Mouse (Mus musculus) heart, embryonic 16.5 days (tissue): Measurements from ENCODE around the gene Arfgef2. TPM values are rescaled to one million over a fixed set of nuclear protein-coding genes. Genes with fewer than 3 reads are reported as not detected.

Source experiments
- ATAC-seq: fragments of 200-750 bp; cut with Nextera tagmentation; replicated peaks from 2 replicates; pipeline ENCODE4 v1.8.0; 2017; ENCODE audit warnings: moderate number of reproducible peaks; ENCODE audit not compliant: insufficient read depth, low FRiP score; ENCODE audit errors: extremely low read depth
- H3K27ac ChIP-seq: fragments of 300-500 bp; sonication (generic); 2 replicates; pipeline ENCODE4 v1.5.1; 2014; ENCODE audit warnings: mild to moderate bottlenecking, low read length, control low read depth, moderate library complexity
- H3K27me3 ChIP-seq: fragments of 300-500 bp; sonication (generic); 2 replicates; pipeline ENCODE4 v1.6.1; 2014; ENCODE audit warnings: low read length, mixed read lengths; ENCODE audit not compliant: control insufficient read depth, insufficient read depth
- H3K36me3 ChIP-seq: fragments of 300-500 bp; sonication (generic); 2 replicates; pipeline ENCODE4 v1.6.1; 2014; ENCODE audit not compliant: control insufficient read depth, insufficient read depth
- H3K4me1 ChIP-seq: fragments of 300-500 bp; sonication (generic); 2 replicates; pipeline ENCODE4 v1.6.1; 2014; ENCODE audit warnings: low read length, mixed read lengths; ENCODE audit not compliant: control insufficient read depth, insufficient read depth
- H3K4me2 ChIP-seq: fragments of 300-500 bp; sonication (generic); 2 replicates; pipeline ENCODE4 v1.6.1; 2014; ENCODE audit warnings: low read depth, mild to moderate bottlenecking, control low read depth, low read length
- H3K4me3 ChIP-seq: fragments of 300-500 bp; sonication (generic); 2 replicates; pipeline ENCODE4 v1.5.1; 2014; ENCODE audit warnings: mild to moderate bottlenecking, control low read depth, low read length
- H3K9ac ChIP-seq: fragments of 300-500 bp; sonication (generic); 2 replicates; pipeline ENCODE4 v1.6.1; 2014; ENCODE audit warnings: low read length, control low read depth
- H3K9me3 ChIP-seq: fragments of 300-500 bp; sonication (generic); replicated peaks from 2 replicates; pipeline ENCODE4 v1.6.1; 2016; ENCODE audit warnings: low read length; ENCODE audit not compliant: control insufficient read depth
- WGBS: fragments of 180-500 bp; shearing (Covaris S2); extraction: QIAGEN DNeasy Blood & Tissue Kit; methylation state at CpG from one replicate; pipeline ENCODE4 v1.1.7; 2014; 5-methylcytosine and 5-hydroxymethylcytosine counted together
- polyA plus RNA-seq: library from polyadenylated mRNA; unstranded; fragments of >200 nt; fragmentation: Nextera tagmentation; extraction: Ambion mirVana; gene quantifications from 2 replicates; pipeline ENCODE4 v1.2.1, GENCODE M21; 2015

The Arfgef2 gene
- polyA plus RNA-seq, 1 experiment from 2014 or later = 6.2 TPM

DNA sequence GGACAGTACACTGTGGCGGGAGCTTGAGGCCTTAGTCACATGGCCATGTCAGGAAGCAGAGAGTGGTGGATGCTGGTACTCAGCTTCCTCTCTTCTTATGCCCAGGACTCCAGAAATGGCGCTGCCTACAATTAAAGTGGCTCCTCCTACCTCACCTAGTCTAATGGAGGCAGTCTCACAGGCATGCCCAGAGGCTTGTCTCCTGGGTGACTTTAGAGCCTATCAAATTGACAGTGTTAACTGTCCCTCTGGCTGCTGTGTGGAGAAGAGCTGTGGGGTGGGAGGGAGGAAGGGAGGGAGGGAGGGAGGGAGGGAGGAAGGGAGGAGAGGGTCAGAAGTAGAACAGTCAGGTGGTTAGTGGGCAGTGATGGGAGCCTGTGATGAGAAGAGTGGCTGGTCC lies 15.5 kb downstream of the Arfgef2 start:
- H3K9me3 ChIP-seq = no peaks in the 10 kb centered on the region
- ATAC-seq = peak; percentile 23; the same call in 1 of the 2 replicates
- H3K27me3 ChIP-seq = no peaks in the 10 kb centered on the region
- no peak overlapping the region for H3K4me2 ChIP-seq
- WGBS = 34% methylated on average over 2 of the region's 2 CpGs
- H3K4me3 ChIP-seq = no peak overlapping the region
- H3K36me3 ChIP-seq = peaks cover 4% of the 10 kb centered on the region
- H3K9ac ChIP-seq = no peak overlapping the region
- H3K4me1 ChIP-seq = peaks cover 39% of the 10 kb centered on the region
- H3K27ac ChIP-seq = no peak overlapping the region

DNA sequence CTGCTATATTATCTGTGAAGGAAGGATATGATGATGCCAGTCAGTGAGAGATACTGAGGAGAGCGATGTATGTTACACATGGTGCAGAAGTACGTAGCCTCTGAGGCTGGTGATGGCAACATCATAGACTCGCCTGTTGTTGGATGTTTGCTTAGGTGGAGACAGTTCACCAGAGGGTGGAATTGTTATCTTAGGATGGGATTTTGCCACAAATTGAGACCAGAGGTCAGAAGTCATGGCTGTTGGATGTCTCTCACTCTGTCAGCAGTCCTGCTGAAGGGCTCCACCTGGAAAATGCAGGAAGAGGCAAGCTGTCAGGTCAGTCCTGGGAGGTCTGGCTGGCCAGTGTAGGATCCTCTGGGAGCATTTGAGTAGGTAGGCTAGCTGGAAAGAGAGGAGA lies 16.0 kb downstream of the Arfgef2 start:
- Histone ChIP-seq H3K4me2 (no peak overlapping the region), H3K27ac (no peak overlapping the region), H3K36me3 (peaks cover 4% of the 10 kb centered on the region), H3K9ac (no peak overlapping the region), H3K4me3 (no peak overlapping the region), H3K4me1 (peaks cover 39% of the 10 kb centered on the region), H3K27me3 (no peaks in the 10 kb centered on the region), H3K9me3 (no peaks in the 10 kb centered on the region)
- 79% methylated on average over 3 of the region's 3 CpGs for WGBS
- no peak for ATAC-seq

DNA sequence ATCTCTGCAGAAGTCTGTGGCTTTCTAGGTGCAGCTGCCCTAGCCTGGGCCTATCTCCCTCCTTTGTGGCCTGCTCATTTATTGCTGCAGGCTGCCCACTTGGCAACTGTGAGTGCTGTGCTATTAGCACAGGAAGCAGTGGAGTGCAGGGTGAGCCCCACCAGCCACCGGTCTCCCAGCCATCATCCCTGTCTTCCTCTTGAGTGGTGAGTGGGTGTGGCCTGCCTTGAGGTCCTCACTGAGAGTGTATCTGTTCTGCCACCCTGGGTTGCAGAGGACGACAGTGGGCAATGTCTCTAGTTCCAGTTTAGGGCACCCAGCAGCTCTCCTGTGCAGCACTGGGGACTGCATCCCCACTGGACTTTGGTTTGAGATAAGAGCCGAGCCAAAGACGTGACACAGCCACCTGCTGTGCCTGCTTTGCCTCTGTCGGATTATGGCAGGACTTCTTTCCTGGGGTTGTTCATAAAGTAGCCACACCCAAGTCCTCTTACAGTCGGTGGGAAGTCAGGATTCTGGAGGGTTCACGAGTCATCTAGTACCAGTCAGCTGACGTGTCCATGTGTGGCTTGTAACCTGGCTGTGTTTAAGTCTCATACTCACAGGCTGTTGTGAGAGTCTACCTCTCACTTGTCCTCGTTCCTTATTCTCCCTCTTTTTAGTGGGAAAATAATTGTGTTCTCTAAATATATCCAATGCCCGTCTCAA lies 16.9 kb downstream of the Arfgef2 start:
- H3K4me3 ChIP-seq = no peak overlapping the region
- H3K4me2 ChIP-seq = no peak overlapping the region
- H3K36me3 ChIP-seq = peaks cover 3% of the 10 kb centered on the region
- no peaks in the 10 kb centered on the region for H3K9me3 ChIP-seq
- H3K27ac ChIP-seq = peak overlapping the region; percentile 30
- no peaks in the 10 kb centered on the region for H3K27me3 ChIP-seq
- H3K4me1 ChIP-seq = peaks cover 39% of the 10 kb centered on the region
- 37% methylated on average over 10 of the region's 10 CpGs for WGBS
- H3K9ac ChIP-seq = no peak overlapping the region; the same call in 1 of the 2 replicates
- ATAC-seq = no peak

DNA sequence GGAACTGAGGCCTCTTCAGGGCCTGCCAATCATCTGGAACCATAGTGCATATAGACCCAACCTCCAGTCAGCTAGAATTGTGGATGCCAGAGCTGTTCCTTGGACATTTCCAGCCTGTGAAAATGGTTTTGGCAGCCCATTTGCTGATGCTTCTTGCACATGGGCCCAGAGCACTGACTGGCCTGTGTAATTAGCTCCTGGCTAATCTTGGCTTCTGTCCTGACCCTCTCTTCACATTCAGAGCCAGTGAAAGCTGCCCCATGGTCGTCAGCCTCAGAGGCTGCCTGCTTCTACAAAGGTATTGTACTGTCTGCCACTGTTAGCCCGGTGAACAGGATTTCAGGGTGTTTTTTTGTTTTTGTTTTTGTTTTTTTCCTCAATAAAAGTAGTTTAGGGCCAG lies 17.5 kb downstream of the Arfgef2 start:
- no peak overlapping the region for H3K27ac ChIP-seq
- no peak overlapping the region for H3K4me3 ChIP-seq
- peaks cover 39% of the 10 kb centered on the region for H3K4me1 ChIP-seq
- no peak overlapping the region for H3K4me2 ChIP-seq
- 66% methylated on average over 2 of the region's 2 CpGs for WGBS
- no peaks in the 10 kb centered on the region for H3K9me3 ChIP-seq
- no peaks in the 10 kb centered on the region for H3K27me3 ChIP-seq
- no peak for ATAC-seq
- no peak overlapping the region for H3K9ac ChIP-seq
- H3K36me3 ChIP-seq = no peaks in the 10 kb centered on the region

DNA sequence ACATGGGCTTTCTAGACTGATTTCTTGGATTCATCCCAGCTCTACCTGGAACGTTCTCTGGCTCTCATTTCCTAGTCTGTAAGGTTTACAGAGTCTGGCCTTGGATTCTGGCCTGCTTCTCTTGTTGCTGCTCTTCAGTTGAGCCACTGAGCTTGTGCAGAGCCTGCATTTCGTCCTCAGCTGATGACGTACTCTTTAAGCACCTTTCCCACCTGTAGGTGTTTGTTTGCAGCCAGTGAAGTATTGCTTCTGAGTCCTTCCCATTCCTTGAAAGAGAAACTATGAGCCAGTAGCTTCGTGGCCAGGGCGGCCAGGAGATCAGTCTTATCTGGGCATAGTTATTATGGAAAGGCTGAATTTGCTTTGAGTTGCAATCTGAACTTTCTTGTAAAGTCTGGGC lies 19.0 kb downstream of the Arfgef2 start:
- 79% methylated on average over 5 of the region's 5 CpGs for WGBS
- no peaks in the 10 kb centered on the region for H3K27me3 ChIP-seq
- no peaks in the 10 kb centered on the region for H3K9me3 ChIP-seq
- no peak overlapping the region for H3K4me2 ChIP-seq
- no peak overlapping the region; the same call in 1 of the 2 replicates for H3K27ac ChIP-seq
- H3K4me3 ChIP-seq = no peak overlapping the region
- peaks cover 37% of the 10 kb centered on the region for H3K4me1 ChIP-seq
- H3K9ac ChIP-seq = no peak overlapping the region
- H3K36me3 ChIP-seq = no peaks in the 10 kb centered on the region
- ATAC-seq = no peak

DNA sequence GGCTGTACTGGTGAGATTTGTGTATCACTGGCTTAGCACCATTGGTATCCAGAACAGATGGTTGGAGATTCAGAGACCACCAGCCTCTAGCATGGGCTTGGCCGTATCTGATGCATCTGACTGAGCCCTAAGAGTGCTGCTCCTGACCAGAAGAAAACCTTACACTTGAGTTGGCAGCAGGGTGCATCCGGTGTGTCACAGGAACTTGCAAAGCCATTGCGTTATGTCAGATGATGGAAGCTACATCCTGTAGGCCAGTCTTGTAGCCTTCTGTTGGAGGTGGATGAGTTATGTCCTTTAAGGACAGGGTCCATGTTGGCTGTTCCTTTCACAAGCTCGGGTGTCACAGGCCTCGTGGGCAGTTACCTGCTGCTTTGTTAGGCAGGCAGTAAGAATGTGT lies 19.6 kb downstream of the Arfgef2 start:
- H3K9me3 ChIP-seq = no peaks in the 10 kb centered on the region
- no peak overlapping the region for H3K4me3 ChIP-seq
- peaks cover 31% of the 10 kb centered on the region for H3K4me1 ChIP-seq
- no peak for ATAC-seq
- H3K27me3 ChIP-seq = no peaks in the 10 kb centered on the region
- H3K36me3 ChIP-seq = no peaks in the 10 kb centered on the region
- H3K27ac ChIP-seq = no peak overlapping the region
- 89% methylated on average over 5 of the region's 5 CpGs for WGBS
- no peak overlapping the region for H3K4me2 ChIP-seq
- H3K9ac ChIP-seq = no peak overlapping the region

DNA sequence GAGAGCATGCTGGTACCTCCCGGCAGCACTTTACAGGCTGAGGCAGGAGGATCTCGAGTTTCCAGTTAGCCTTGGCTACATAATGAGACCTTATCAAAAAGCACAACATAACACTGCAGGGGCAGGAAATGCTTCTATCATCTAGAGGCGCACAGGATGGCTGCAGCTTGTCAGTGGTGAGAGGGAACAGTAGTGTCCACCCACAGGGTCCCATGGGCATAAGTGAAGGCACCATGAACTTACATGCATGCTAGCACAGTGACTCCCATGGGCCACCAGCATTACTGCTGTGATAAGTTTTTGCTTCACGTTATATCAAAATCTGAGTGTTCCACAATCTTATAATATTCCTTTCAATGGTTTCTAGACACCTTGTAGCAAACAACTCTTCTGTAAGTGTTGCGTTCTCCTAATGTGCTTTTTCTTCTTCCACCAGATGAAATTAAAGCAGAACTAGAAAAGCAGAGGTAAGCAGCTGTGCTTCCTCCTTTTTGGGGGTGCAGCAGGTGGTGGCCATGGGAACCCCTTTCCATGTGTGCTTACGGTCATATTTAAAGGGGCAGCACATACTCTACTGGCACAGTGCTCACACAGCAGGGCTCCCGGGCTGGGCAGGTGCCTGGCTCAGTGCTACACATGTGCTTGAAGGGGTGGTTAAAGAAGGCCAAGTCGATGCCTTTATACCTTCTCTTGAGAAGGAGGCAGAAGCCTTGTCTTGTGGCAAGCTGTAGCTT lies 21.3 kb downstream of the Arfgef2 start:
- H3K4me3 ChIP-seq = no peak overlapping the region
- no peaks in the 10 kb centered on the region for H3K27me3 ChIP-seq
- H3K9ac ChIP-seq = no peak overlapping the region
- H3K9me3 ChIP-seq = no peaks in the 10 kb centered on the region
- H3K27ac ChIP-seq = no peak overlapping the region
- ATAC-seq = no peak
- no peaks in the 10 kb centered on the region for H3K36me3 ChIP-seq
- peaks cover 14% of the 10 kb centered on the region for H3K4me1 ChIP-seq
- WGBS = 77% methylated on average over 8 of the region's 8 CpGs
- H3K4me2 ChIP-seq = no peak overlapping the region

DNA sequence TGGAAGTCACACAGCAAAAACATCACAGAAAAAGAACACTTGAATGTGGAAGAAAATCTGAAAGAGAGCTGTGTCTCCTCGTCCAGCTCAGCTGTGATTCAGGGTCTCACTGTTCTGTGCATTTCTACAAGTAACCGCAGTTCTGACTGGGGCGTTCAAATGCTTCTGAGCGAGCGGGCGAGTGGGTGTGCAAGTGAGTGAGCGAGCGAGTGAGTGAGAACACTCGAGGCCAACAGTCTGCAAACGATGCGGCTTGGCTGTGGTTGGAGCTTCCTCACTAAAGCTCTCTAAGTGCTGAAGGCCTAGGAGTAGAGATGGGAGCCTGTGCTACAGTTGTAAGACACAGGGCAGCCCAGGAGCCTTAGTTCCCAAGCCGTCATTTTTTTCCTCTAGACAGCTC lies 22.9 kb downstream of the Arfgef2 start:
- Histone ChIP-seq H3K9me3 (no peaks in the 10 kb centered on the region), H3K27ac (no peak overlapping the region), H3K4me3 (no peak overlapping the region), H3K9ac (no peak overlapping the region), H3K36me3 (no peaks in the 10 kb centered on the region; the same call in 1 of the 2 replicates), H3K27me3 (no peaks in the 10 kb centered on the region), H3K4me1 (no peaks in the 10 kb centered on the region), H3K4me2 (no peak overlapping the region)
- WGBS = 86% methylated on average over 12 of the region's 12 CpGs
- no peak for ATAC-seq

DNA sequence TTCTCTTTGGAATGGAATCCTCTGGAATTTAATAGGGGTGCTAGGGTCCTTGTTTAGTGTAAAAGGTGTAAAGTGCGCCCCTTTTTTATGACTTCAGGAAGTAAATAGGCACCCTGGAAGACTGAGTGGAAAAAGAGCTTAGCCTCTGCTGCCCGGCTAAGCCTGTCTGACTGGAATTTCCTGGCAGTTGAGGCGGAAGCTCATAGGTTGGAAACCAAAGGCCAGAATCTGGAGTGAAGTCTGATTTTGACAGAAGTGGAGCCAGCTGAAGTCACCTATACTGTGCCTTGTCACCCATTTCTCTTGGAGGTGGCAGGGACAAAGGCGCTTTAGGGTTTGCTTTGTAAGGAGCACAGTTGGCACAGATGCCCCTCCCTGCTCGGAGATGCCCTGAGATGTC lies 25.0 kb downstream of the Arfgef2 start:
- H3K27me3 ChIP-seq = no peaks in the 10 kb centered on the region
- H3K27ac ChIP-seq = no peak overlapping the region
- no peaks in the 10 kb centered on the region for H3K4me1 ChIP-seq
- no peak for ATAC-seq
- H3K4me3 ChIP-seq = no peak overlapping the region
- peaks cover 6% of the 10 kb centered on the region for H3K36me3 ChIP-seq
- no peak overlapping the region for H3K4me2 ChIP-seq
- H3K9me3 ChIP-seq = no peaks in the 10 kb centered on the region
- H3K9ac ChIP-seq = no peak overlapping the region
- WGBS = 80% methylated on average over 5 of the region's 5 CpGs
